9 mouse cellular contexts compared by ENCODE assay signal in the genomic region with DNA sequence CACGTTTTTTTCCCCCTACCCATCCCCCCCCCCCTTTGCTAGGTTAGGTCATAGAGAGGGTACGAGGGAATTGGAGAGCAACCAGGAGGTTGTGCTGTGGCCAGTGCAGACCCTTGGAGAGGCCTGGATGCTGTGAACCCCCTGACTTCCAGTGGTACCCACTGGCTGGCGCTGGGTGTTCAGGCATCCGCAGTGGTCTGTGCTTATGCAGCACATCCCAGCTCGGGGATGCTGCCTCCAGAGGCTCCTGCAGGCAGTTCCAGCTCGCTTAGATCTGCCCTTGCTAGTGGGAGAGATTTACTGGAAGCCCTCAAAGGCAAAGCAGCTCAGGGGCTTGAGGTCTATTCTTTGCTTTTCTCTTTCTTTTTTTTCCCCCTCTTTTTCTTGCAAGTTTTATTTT. TPM values are rescaled to one million over a fixed set of nuclear protein-coding genes. Genes with fewer than 3 reads are reported as not detected.
DNase-seq lines count a peak whose midpoint lies in the region; ATAC-seq and TF ChIP-seq lines count a peak whose summit lies in the region.
"Had no signal": no experiment of that assay in that cellular context is flagged by ENCODE, and none has a peak within 500 bp of the region (broad histone marks: within the 10 kb centered on the region; RNA-seq: fewer than 3 reads in every experiment).

No protein-coding gene starts in this region.

- TF ChIP-seq POLR2A in olfactory bulb, adult 2 months (IDR thresholded peaks at IDR 0.05; ENCODE audit: insufficient read depth, low read depth, low read length) = no peak

- peak; percentile 38 for DNase-seq in embryonic facial prominence, embryonic 11.5 days (ENCODE audit: low spot score)
- no peak for DNase-seq in embryonic facial prominence, embryonic 10.5 days (ENCODE audit: low spot score)
- peak; percentile 38 for DNase-seq in neural tube, embryonic 11.5 days (ENCODE audit: low spot score)
- DNase-seq in neural tube, embryonic 10.5 days (ENCODE audit: extremely low spot score, low spot score) = no peak
- no peak for DNase-seq in urinary bladder, postnatal 25 days (ENCODE audit: low spot score)
- DNase-seq in heart, adult 18-20 months = no peak
- DNase-seq: cerebellum, adult 9-10 months had no signal

- no peaks in the 10 kb centered on the region for H3K27me3 ChIP-seq in embryonic facial prominence, embryonic 11.5 days (ENCODE audit: control insufficient read depth, insufficient read depth, low read length)
- H3K27me3 ChIP-seq in embryonic facial prominence, embryonic 10.5 days (replicated peaks; ENCODE audit: low read depth, poor library complexity, severe bottlenecking) = no peaks in the 10 kb centered on the region
- H3K27me3 ChIP-seq in neural tube, embryonic 11.5 days (ENCODE audit: control insufficient read depth, insufficient read depth, low read length) = no peaks in the 10 kb centered on the region
- no peaks in the 10 kb centered on the region for H3K27me3 ChIP-seq in hindbrain, embryonic 13.5 days

- no peak overlapping the region for H3K4me3 ChIP-seq in embryonic facial prominence, embryonic 11.5 days (ENCODE audit: low read depth, low read length)
- no peak overlapping the region for H3K4me3 ChIP-seq in embryonic facial prominence, embryonic 10.5 days
- no peak overlapping the region for H3K4me3 ChIP-seq in neural tube, embryonic 11.5 days (ENCODE audit: low read depth, low read length)
- no peak overlapping the region for H3K4me3 ChIP-seq in hindbrain, embryonic 13.5 days
- H3K4me3 ChIP-seq in olfactory bulb, adult 2 months (ENCODE audit: insufficient read depth, low read depth, low read length) = no peak overlapping the region

- no peak overlapping the region for H3K4me2 ChIP-seq in embryonic facial prominence, embryonic 11.5 days (ENCODE audit: low read depth, low read length)
- no peak overlapping the region for H3K4me2 ChIP-seq in neural tube, embryonic 11.5 days (ENCODE audit: low read depth)
- H3K4me2 ChIP-seq in hindbrain, embryonic 13.5 days = no peak overlapping the region

- no peak overlapping the region for H3K27ac ChIP-seq in embryonic facial prominence, embryonic 11.5 days (replicated peaks; ENCODE audit: low read depth, low read length)
- H3K27ac ChIP-seq in embryonic facial prominence, embryonic 10.5 days (replicated peaks) = no peak overlapping the region
- no peak overlapping the region for H3K27ac ChIP-seq in neural tube, embryonic 11.5 days (ENCODE audit: low read depth, low read length)
- peak overlapping the region; percentile 67 for H3K27ac ChIP-seq in hindbrain, embryonic 13.5 days
- no peak overlapping the region for H3K27ac ChIP-seq in olfactory bulb, adult 2 months (ENCODE audit: insufficient read depth, low read depth, low read length)

- TF ChIP-seq CTCF in olfactory bulb, adult 2 months (IDR thresholded peaks at IDR 0.05; ENCODE audit: insufficient read depth, low read depth, low read length) = peak; percentile 46; the same call in 1 of the 2 replicates

- H3K4me1 ChIP-seq in embryonic facial prominence, embryonic 11.5 days (ENCODE audit: control insufficient read depth, insufficient read depth, low read length) = no peaks in the 10 kb centered on the region
- peaks cover 28% of the 10 kb centered on the region for H3K4me1 ChIP-seq in embryonic facial prominence, embryonic 10.5 days
- H3K4me1 ChIP-seq in neural tube, embryonic 11.5 days (ENCODE audit: control insufficient read depth, insufficient read depth, low read length) = peaks cover 14% of the 10 kb centered on the region; the same call in 1 of the 2 replicates
- H3K4me1 ChIP-seq in hindbrain, embryonic 13.5 days (replicated peaks) = peaks cover 52% of the 10 kb centered on the region
- peaks cover 14% of the 10 kb centered on the region for H3K4me1 ChIP-seq in olfactory bulb, adult 2 months (ENCODE audit: control insufficient read depth, insufficient read depth, low read length)

- H3K9me3 ChIP-seq in embryonic facial prominence, embryonic 11.5 days (replicated peaks; ENCODE audit: control insufficient read depth, low read length) = no peaks in the 10 kb centered on the region
- H3K9me3 ChIP-seq in embryonic facial prominence, embryonic 10.5 days = no peaks in the 10 kb centered on the region
- no peaks in the 10 kb centered on the region for H3K9me3 ChIP-seq in neural tube, embryonic 11.5 days (ENCODE audit: control insufficient read depth, low read length)
- H3K9me3 ChIP-seq in hindbrain, embryonic 13.5 days = no peaks in the 10 kb centered on the region

- H3K36me3 ChIP-seq in embryonic facial prominence, embryonic 11.5 days (replicated peaks; ENCODE audit: control insufficient read depth, insufficient read depth, low read depth, low read length) = no peaks in the 10 kb centered on the region
- no peaks in the 10 kb centered on the region for H3K36me3 ChIP-seq in embryonic facial prominence, embryonic 10.5 days (replicated peaks)
- no peaks in the 10 kb centered on the region for H3K36me3 ChIP-seq in neural tube, embryonic 11.5 days (ENCODE audit: control insufficient read depth, insufficient read depth, low read length)
- no peaks in the 10 kb centered on the region for H3K36me3 ChIP-seq in hindbrain, embryonic 13.5 days

- peak; percentile 56; the same call in 1 of the 2 replicates for ATAC-seq in embryonic facial prominence, embryonic 11.5 days (replicated peaks; ENCODE audit: insufficient number of reproducible peaks, low FRiP score, low TSS enrichment, low read depth)
- ATAC-seq in neural tube, embryonic 11.5 days (ENCODE audit: insufficient read depth, low FRiP score, low TSS enrichment) = peak; percentile 53; the same call in 1 of the 2 replicates
- ATAC-seq in hindbrain, embryonic 13.5 days (ENCODE audit: low FRiP score) = 0 out of 2 replicates have a peak, but pooled peaks have one; percentile 47

- 44% methylated on average over 6 of the region's 6 CpGs for WGBS in embryonic facial prominence, embryonic 11.5 days
- WGBS in embryonic facial prominence, embryonic 10.5 days = 36% methylated on average over 6 of the region's 6 CpGs
- 38% methylated on average over 6 of the region's 6 CpGs for WGBS in neural tube, embryonic 11.5 days
- WGBS in hindbrain, embryonic 13.5 days = 22% methylated on average over 6 of the region's 6 CpGs
- WGBS in olfactory bulb, adult 2 months = 14% methylated on average over 6 of the region's 6 CpGs

- H3K9ac ChIP-seq in embryonic facial prominence, embryonic 11.5 days (replicated peaks; ENCODE audit: low read length) = no peak overlapping the region
- no peak overlapping the region for H3K9ac ChIP-seq in neural tube, embryonic 11.5 days (ENCODE audit: low read length)
- peak overlapping the region; percentile 29; the same call in 1 of the 2 replicates for H3K9ac ChIP-seq in hindbrain, embryonic 13.5 days

RNA-seq across cellular contexts. Expression of a gene that starts 19.3 kb away (rescaled TPM):
- polyA plus RNA-seq in embryonic facial prominence, embryonic 11.5 days (2014; fragmentation: Nextera tagmentation; extraction: Ambion mirVana) = 3.7 and 4.9 TPM in 2 replicates
- polyA plus RNA-seq in embryonic facial prominence, embryonic 10.5 days (2016; fragmentation: Nextera tagmentation; extraction: Ambion mirVana) = 4.0 and 5.0 TPM in 2 replicates
- 15.2 and 16.3 TPM in 2 replicates for polyA plus RNA-seq in neural tube, embryonic 11.5 days (2014; fragmentation: Nextera tagmentation; extraction: Ambion mirVana)
- 37.1 and 39.9 TPM in 2 replicates for polyA plus RNA-seq in hindbrain, embryonic 13.5 days (2015; fragmentation: Nextera tagmentation; extraction: Ambion mirVana)
- polyA plus RNA-seq in olfactory bulb, adult 2 months (2012; ENCODE audit: insufficient read depth, insufficient read length, low replicate concordance, missing spikeins) = not detected in 2 replicates
- 1 to 10 TPM; 2.4 to 2.7 TPM for total RNA-seq in heart, adult 18-20 months (2021)

Comparison
In these comparisons a context has a peak if more than half of its experiments do, and no peak if none do; other contexts are left out.
1. DNase-seq: peak in embryonic facial prominence, embryonic 11.5 days (single experiment) and neural tube, embryonic 11.5 days (single experiment); none in embryonic facial prominence, embryonic 10.5 days (single experiment), neural tube, embryonic 10.5 days (single experiment), urinary bladder, postnatal 25 days (single experiment) and heart, adult 18-20 months (0 of 2).
2. Peak in every context shown above with its lines, with median percentiles within 50 percentile points of each other: ATAC-seq.